Mouse (Mus musculus) intestine, postnatal 0 days (tissue): ENCODE data around the gene Tnfsf9. TPM values are rescaled to one million over a fixed set of nuclear protein-coding genes. Genes with fewer than 3 reads are reported as not detected.

Experiments used
- ATAC-seq: fragments of 200-750 bp; cut with Nextera tagmentation; 2 replicates; pipeline ENCODE4 v1.8.0; 2017; ENCODE audit warnings: mild to moderate bottlenecking, moderate TSS enrichment, moderate library complexity
- H3K27ac ChIP-seq: fragments of 300-500 bp; sonication (generic); 2 replicates; pipeline ENCODE4 v1.5.1; 2014; ENCODE audit warnings: mild to moderate bottlenecking, low read depth, low read length, moderate library complexity
- H3K27me3 ChIP-seq: fragments of 300-500 bp; sonication (generic); replicated peaks from 2 replicates; pipeline ENCODE4 v1.6.1; 2014; ENCODE audit warnings: low read length, mixed read lengths; ENCODE audit not compliant: control insufficient read depth, insufficient read depth
- H3K36me3 ChIP-seq: fragments of 300-500 bp; sonication (generic); 2 replicates; pipeline ENCODE4 v1.6.1; 2014; ENCODE audit warnings: mild to moderate bottlenecking, moderate library complexity; ENCODE audit not compliant: control insufficient read depth, insufficient read depth
- H3K4me1 ChIP-seq: fragments of 300-500 bp; sonication (generic); replicated peaks from 2 replicates; pipeline ENCODE4 v1.6.1; 2014; ENCODE audit warnings: antibody characterized with exemption, low read length, mixed read lengths; ENCODE audit not compliant: control insufficient read depth, insufficient read depth
- H3K4me2 ChIP-seq: fragments of 300-500 bp; sonication (generic); replicated peaks from 2 replicates; pipeline ENCODE4 v1.6.1; 2014; ENCODE audit warnings: low read depth, mild to moderate bottlenecking, moderate library complexity
- H3K4me3 ChIP-seq: fragments of 300-500 bp; sonication (generic); 2 replicates; pipeline ENCODE4 v1.5.1; 2014; ENCODE audit warnings: low read depth, low read length
- H3K9ac ChIP-seq: fragments of 300-500 bp; sonication (generic); 2 replicates; pipeline ENCODE4 v1.6.1; 2014; ENCODE audit warnings: mild to moderate bottlenecking, low read depth, low read length
- H3K9me3 ChIP-seq: fragments of 300-500 bp; sonication (generic); 2 replicates; pipeline ENCODE4 v1.6.1; 2016; ENCODE audit warnings: mixed run types; ENCODE audit not compliant: control insufficient read depth
- CTCF ChIP-seq: sonication (generic); IDR thresholded peaks from 2 replicates; pipeline ENCODE4 v1.5.1; 2016; ENCODE audit warnings: low read depth, mild to moderate bottlenecking, control low read depth, antibody characterized with exemption, moderate library complexity
- WGBS: fragments of 180-500 bp; shearing (Covaris S2); extraction: QIAGEN DNeasy Blood & Tissue Kit; methylation state at CpG from one replicate; pipeline ENCODE4 v1.1.7; 2014; 5-methylcytosine and 5-hydroxymethylcytosine counted together
- polyA plus RNA-seq: library from polyadenylated mRNA; unstranded; fragments of >200 nt; fragmentation: Nextera tagmentation; extraction: Ambion mirVana; gene quantifications from 2 replicates; pipeline ENCODE4 v1.2.1, GENCODE M21; 2015

The Tnfsf9 gene
- polyA plus RNA-seq, 1 experiment from 2014 or later: 1.6 TPM

- H3K4me3 ChIP-seq: no peak overlapping the region
- no peak overlapping the region for H3K4me2 ChIP-seq
- no peaks in the 10 kb centered on the region for H3K36me3 ChIP-seq
- H3K4me1 ChIP-seq: no peaks in the 10 kb centered on the region
- 88% methylated on average over 3 of the region's 3 CpGs for WGBS
- H3K27ac ChIP-seq: no peak overlapping the region
- ATAC-seq: no peak
- no peak overlapping the region for H3K9ac ChIP-seq
- H3K9me3 ChIP-seq: no peaks in the 10 kb centered on the region
- TF ChIP-seq CTCF: no peak
- no peaks in the 10 kb centered on the region for H3K27me3 ChIP-seq
These were observed 30.5 kb downstream of the Tnfsf9 start for GRCm38 (mm10) chr17:57135635-57136034.

GRCm38 (mm10) chr17:57138676-57139075 lies 33.6 kb downstream of the Tnfsf9 start:
- H3K4me3 ChIP-seq: no peak overlapping the region
- no peak overlapping the region for H3K27ac ChIP-seq
- TF ChIP-seq CTCF: no peak
- H3K4me2 ChIP-seq: no peak overlapping the region
- no peaks in the 10 kb centered on the region for H3K4me1 ChIP-seq
- no peak overlapping the region for H3K9ac ChIP-seq
- 86% methylated on average over 4 of the region's 4 CpGs for whole genome bisulfite sequencing
- H3K36me3 ChIP-seq: no peaks in the 10 kb centered on the region
- H3K27me3 ChIP-seq: no peaks in the 10 kb centered on the region
- no peak for ATAC-seq
- H3K9me3 ChIP-seq: no peaks in the 10 kb centered on the region

DNA sequence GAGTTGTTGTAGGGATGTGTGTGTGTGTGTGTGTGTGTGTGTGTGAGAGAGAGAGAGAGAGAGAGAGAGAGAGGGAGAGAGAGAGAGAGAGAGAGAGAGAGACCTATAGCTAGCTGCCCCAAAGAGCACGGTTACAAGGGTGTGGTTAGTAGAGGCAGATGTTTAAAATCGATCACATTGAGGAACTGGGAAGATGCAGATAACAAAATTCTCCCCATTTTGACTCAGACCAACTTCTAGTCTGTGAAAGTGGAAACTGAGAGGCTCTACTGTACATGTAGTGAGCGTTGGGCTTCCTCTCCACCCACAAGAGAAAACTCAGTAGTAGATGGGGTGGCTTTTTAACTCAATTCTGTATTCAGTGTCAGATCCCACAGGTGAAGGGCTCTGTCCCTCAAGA lies 34.6 kb downstream of the Tnfsf9 start:
- no peak for TF ChIP-seq CTCF
- 74% methylated on average over 3 of the region's 3 CpGs for WGBS

GRCm38 (mm10) chr17:57143704-57144103 lies 38.6 kb downstream of the Tnfsf9 start:
- Histone ChIP-seq H3K4me2 (no peak overlapping the region), H3K9me3 (no peaks in the 10 kb centered on the region), H3K4me1 (no peaks in the 10 kb centered on the region), H3K27ac (no peak overlapping the region), H3K36me3 (no peaks in the 10 kb centered on the region), H3K27me3 (peaks cover 17% of the 10 kb centered on the region), H3K9ac (no peak overlapping the region), H3K4me3 (no peak overlapping the region)
- WGBS: 69% methylated on average over 3 of the region's 3 CpGs
- TF ChIP-seq CTCF: no peak
- no peak for ATAC-seq

More for the DNA sequence above, 34.6 kb downstream of the Tnfsf9 start:
- no peaks in the 10 kb centered on the region for H3K27me3 ChIP-seq
- H3K36me3 ChIP-seq: no peaks in the 10 kb centered on the region
- no peak overlapping the region for H3K4me2 ChIP-seq
- H3K4me1 ChIP-seq: no peaks in the 10 kb centered on the region
- no peaks in the 10 kb centered on the region for H3K9me3 ChIP-seq
- no peak overlapping the region for H3K9ac ChIP-seq
- ATAC-seq: no peak
- no peak overlapping the region for H3K4me3 ChIP-seq
- H3K27ac ChIP-seq: no peak overlapping the region

DNA sequence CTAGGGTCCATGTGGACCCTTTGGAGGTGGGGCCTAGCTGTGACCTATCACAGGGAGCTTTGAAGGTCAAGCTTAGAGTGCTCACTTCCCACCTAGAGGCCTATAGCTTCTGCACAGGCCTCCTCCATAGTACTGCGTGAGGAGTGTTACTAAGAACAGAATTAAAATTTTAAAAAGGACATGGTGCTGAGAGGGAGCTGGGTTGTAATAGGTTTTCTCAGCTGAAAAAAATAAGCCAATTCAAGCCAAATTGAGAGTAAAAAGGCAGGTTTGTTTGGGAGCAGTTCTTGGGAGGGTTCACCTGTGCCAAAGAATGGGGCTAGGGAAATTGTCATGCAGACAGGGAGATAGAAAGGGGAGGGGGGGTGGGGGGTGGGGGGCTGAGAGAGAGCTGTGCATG lies 40.0 kb downstream of the Tnfsf9 start:
- Histone ChIP-seq H3K9me3 (no peaks in the 10 kb centered on the region), H3K27ac (no peak overlapping the region), H3K9ac (no peak overlapping the region), H3K4me2 (no peak overlapping the region), H3K27me3 (peaks cover 31% of the 10 kb centered on the region), H3K4me1 (no peaks in the 10 kb centered on the region), H3K4me3 (no peak overlapping the region), H3K36me3 (no peaks in the 10 kb centered on the region)
- 89% methylated on average over 1 of the region's 1 CpGs for WGBS
- TF ChIP-seq CTCF: no peak
- ATAC-seq: no peak

GRCm38 (mm10) chr17:57148343-57148742 lies 43.2 kb downstream of the Tnfsf9 start:
- ATAC-seq: no peak

More at GRCm38 (mm10) chr17:57148343-57148742, 43.2 kb downstream of the Tnfsf9 start:
- Histone ChIP-seq H3K36me3 (no peaks in the 10 kb centered on the region), H3K27ac (no peak overlapping the region), H3K9ac (no peak overlapping the region), H3K4me3 (no peak overlapping the region), H3K4me1 (no peaks in the 10 kb centered on the region), H3K27me3 (peaks cover 35% of the 10 kb centered on the region), H3K9me3 (0 out of 2 replicates have a peak, but pooled peaks cover 5% of the 10 kb centered on the region), H3K4me2 (no peak overlapping the region)
- WGBS: 75% methylated on average over 4 of the region's 4 CpGs
- no peak for TF ChIP-seq CTCF
